Mouse (Mus musculus) testis, postnatal 14 days (tissue): ENCODE measurements around the gene Crmp1.

Experiments used
- DNase-seq: peaks from one replicate; pipeline ENCODE4 v3.0.0; 2021; ENCODE audit warnings: low spot score

Crmp1 gene

GRCm38 (mm10) chr5:37298370-37298769, 56.6 kb downstream of the Crmp1 start:
- DNase-seq = no peak

DNA sequence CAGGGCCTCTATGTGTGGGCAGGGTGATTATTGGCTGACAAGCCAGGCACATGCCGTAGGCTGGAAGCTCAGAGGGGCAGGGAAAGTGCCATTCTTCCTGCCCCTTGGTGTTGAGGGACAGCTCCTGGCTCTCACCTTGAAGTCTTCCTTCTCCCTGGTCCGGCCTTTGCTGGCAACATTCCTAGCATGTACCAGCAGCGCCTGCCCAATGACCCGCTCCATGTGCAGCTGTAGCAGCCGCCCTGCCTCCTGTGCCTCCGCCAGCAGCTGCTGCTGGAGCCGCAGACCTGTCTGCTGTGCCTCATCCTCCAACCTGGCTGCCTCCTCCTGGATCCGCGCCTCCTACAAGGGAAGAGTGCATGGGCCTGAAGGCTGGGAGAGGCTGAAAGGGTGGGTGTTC, 68.3 kb downstream of the Crmp1 start:
- no peak for DNase-seq

- no peak for DNase-seq
Observed at GRCm38 (mm10) chr5:37312980-37313722, 71.4 kb downstream of the Crmp1 start.

DNA sequence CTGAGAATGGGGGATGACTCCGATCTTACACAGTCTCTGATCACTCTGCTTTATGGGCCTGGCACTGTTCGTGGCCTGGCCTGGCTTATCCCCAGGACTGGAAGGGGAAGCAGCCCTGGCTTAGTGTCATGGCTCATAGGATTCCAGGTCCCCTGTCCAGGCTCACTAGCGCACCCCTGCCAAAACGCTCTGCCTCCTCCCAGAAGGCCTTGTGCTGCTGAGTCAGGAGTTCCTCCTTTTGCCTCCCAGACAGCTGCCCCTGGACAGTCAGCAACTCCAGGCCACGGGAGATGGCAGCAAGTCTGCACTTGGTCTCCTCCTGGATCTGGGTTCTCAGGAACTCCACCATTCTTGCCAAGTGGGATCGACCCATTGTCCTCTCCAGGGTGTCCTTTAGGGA, 77.0 kb downstream of the Crmp1 start:
- no peak for DNase-seq

DNA sequence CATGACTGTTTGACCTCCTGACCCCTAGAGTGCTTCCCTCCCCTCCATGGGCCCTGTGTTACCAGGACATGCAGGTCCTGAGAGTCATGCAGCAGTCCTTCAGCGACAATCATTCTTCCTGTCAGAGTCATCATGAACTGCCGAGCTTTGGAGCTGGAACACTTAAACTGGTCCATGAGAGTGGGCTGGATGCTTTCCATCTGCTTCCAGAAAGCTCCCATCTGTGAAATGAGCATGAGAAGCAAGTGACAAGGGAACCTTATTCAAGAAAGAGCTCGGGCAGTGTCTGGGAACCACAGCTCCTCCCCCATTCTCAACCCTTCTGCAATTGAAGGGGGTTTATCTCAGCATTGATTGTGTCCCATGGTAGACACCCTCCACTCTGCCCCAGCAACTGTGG, 78.4 kb downstream of the Crmp1 start:
- DNase-seq = no peak

DNA sequence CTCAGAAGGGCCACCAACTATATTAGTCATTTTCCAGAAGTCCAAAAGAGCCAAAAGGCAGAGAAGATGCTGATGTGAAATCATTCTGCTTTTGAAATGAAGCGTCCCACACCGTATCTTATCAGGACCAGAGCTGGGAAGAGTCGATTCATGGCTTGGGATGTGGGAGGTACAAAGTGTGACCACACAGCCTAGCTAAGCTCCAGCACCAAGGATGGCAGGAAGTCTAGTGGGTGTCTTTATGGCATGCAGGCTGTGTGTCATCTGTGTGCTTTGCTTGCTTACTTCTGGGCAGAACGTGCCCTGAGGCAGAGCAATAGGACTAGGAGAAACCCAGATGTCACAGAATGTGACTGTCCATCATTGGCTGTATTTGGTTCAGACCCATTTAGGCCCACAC, 79.0 kb downstream of the Crmp1 start:
- DNase-seq = no peak

GRCm38 (mm10) chr5:37326675-37327074, 84.9 kb downstream of the Crmp1 start:
- DNase-seq = no peak

- no peak for DNase-seq
Observed at GRCm38 (mm10) chr5:37330449-37331132, 88.9 kb downstream of the Crmp1 start.

GRCm38 (mm10) chr5:37331133-37331505, 89.4 kb downstream of the Crmp1 start:
- no peak for DNase-seq

- no peak for DNase-seq
Observed at GRCm38 (mm10) chr5:37332066-37332465, 90.3 kb downstream of the Crmp1 start.

DNA sequence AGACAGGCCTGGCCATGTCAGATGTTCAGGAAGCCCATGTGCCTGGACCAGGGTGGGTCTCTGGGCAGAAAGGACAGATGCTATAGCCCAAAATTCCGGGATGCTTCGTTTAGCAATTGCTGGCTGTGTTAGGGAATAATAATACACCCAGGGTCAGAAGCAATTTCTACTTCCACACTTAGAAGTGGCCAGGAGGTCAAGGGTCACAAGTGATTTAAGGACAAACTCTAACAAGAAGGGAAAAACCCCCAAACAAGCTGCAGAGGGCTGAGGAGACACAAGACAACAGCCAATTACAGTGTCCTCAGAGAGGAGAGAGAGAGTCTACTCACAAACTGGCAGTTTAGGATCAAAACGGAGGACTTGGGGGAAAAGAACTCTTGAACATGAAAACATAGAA, 93.3 kb downstream of the Crmp1 start:
- DNase-seq = no peak

DNA sequence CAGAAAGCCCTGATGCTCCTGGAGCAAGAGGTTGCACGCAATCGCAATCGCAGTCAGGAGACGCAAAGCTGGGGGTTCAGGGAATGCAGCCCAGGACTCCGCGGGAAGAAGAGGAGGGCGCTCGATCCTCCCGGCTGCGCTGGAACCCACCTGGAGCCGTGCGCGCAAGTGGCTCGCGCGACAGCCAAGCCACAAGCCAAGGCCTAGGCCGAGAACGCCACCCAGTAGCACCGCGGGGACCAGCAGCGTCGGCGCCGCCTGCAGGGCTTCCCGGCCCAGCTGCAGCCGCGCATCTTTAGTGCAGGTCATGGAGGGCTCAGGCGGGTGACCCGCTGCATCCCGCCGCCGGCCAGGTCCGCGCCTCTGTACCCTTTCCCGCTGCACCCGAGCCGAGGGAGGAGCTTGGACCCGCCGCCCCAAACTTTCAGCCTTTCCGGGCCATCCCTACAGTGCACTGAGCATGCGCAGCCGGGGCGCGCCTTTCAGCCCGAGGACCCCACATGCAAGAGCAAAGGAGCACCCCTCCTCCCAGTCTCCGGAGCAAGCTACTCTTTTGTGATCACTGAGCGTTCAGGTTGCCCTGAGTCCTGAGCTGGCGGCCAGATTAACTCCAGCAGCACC, 94.9 kb downstream of the Crmp1 start, which contains the start of gene Evc:
TSS of gene Evc (minus strand) at position 410 of the 621 bp plus-strand sequence.
- peak; percentile 49 for DNase-seq

DNA sequence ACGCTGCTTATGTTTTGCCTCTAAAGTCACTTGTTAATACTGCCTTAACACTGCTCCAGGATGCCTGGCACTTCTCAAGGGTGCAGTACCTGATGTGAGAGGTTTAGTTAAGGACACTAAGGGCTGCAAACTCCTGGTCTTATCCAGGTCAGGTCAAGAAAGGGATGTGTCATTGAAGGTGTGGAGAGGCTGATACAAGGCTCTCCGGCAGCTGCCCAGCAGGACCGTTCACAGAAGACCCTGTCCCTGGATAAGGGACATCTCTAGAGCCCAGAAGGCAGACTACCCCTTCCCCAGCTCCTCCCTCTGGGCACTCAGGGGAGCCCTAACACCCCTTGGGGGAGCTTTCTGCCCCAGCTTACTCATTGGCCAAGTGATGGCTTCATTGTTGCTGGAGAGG, 96.0 kb downstream of the Crmp1 start:
- DNase-seq = no peak

DNA sequence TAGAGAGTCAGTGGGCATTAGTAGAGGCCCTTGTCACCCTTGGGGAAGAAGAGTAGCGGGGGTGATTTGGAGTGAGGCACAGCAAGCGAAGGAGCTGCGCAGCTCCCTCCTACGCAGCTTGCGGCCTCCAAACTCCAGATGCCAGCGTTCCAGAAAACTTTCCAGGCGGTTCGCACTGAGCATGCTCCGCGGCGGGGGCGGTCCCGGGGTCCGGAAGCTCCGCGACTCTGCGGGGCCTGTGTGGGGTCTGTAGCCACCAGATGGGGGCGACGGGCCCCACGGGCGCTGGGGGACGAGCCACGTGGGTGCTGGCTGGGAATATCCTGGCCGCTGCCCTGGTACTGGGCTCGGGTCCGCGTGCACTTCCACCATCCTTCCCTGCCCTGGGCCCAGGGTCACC, 96.5 kb downstream of the Crmp1 start, which contains the start of gene Evc2:
TSS of gene Evc2 (plus strand) at position 212 of the 400 bp plus-strand sequence.
- peak; percentile 59 for DNase-seq
